Mouse (Mus musculus) E14TG2a.4 (cell line): ENCODE results near the gene Nf1.

Experiments used
- CTCF ChIP-seq: conservative IDR thresholded peaks from 2 replicates; pipeline ENCODE4 v1.5.1; 2014; ENCODE audit warnings: low read length
- NANOG ChIP-seq: IDR thresholded peaks from 2 replicates; pipeline ENCODE4 v1.6.1; 2014; ENCODE audit warnings: borderline replicate concordance, low read length, mixed read lengths
- POU5F1 ChIP-seq: IDR thresholded peaks from 2 replicates; pipeline ENCODE4 v1.6.1; 2014; ENCODE audit warnings: low read length, borderline replicate concordance

- TF ChIP-seq CTCF: peak; percentile 91
- no peak for TF ChIP-seq POU5F1
- no peak for TF ChIP-seq NANOG
Observed at GRCm38 (mm10) chr11:79398336-79398735, 58.8 kb downstream of the Nf1 start.
